ENCODE assay signal across 9 mouse cellular contexts in genomic region chr5:77354361-77354787, GRCm38 (mm10). TPM values are rescaled to one million over a fixed set of nuclear protein-coding genes. Genes with fewer than 3 reads are reported as not detected.
DNase-seq lines count a peak whose midpoint lies in the region; ATAC-seq and TF ChIP-seq lines count a peak whose summit lies in the region.
"Had no signal": no experiment of that assay in that cellular context is flagged by ENCODE, and none has a peak within 500 bp of the region (broad histone marks: within the 10 kb centered on the region; RNA-seq: fewer than 3 reads in every experiment).

No protein-coding gene starts in this region.

- H3K9me3 ChIP-seq in heart, embryonic 13.5 days: no peaks in the 10 kb centered on the region
- H3K9me3 ChIP-seq in kidney, postnatal 0 days (replicated peaks; ENCODE audit: low read length): no peaks in the 10 kb centered on the region

- no peak for TF ChIP-seq POLR2A in brain, embryonic 14.5 days (IDR thresholded peaks at IDR 0.05; ENCODE audit: borderline replicate concordance, extremely low read depth, insufficient read depth, insufficient read length, poor library complexity, severe bottlenecking)
- no peak for TF ChIP-seq POLR2A in liver, adult 2 months (IDR thresholded peaks at IDR 0.05; ENCODE audit: extremely low read depth, insufficient read depth, low read length)
- no peak for TF ChIP-seq POLR2A in myocyte (IDR thresholded peaks at IDR 0.05; ENCODE audit: insufficient read length, low read depth)

- peak; percentile 68 for ATAC-seq in erythroblast, adult 5-6 weeks (replicated peaks; ENCODE audit: low FRiP score, poor library complexity, severe bottlenecking)
- ATAC-seq in heart, embryonic 13.5 days (ENCODE audit: extremely low read depth, insufficient number of reproducible peaks, low FRiP score, low TSS enrichment): no peak
- peak; percentile 18; the same call in 1 of the 2 replicates for ATAC-seq in kidney, postnatal 0 days (replicated peaks; ENCODE audit: low FRiP score, low read depth)

- 10% methylated on average over 16 of the region's 16 CpGs for WGBS in heart, embryonic 13.5 days
- WGBS in kidney, postnatal 0 days: 6% methylated on average over 16 of the region's 16 CpGs
- WGBS in liver, adult 2 months: 8% methylated on average over 16 of the region's 16 CpGs

- H3K9ac ChIP-seq in heart, embryonic 13.5 days: peak overlapping the region; percentile 41; the same call in 1 of the 2 replicates
- H3K9ac ChIP-seq in kidney, postnatal 0 days (ENCODE audit: low read depth, low read length): no peak overlapping the region
- no peak overlapping the region for H3K9ac ChIP-seq in liver, adult 2 months (ENCODE audit: low read depth, low read length)

- no peaks in the 10 kb centered on the region for H3K79me2 ChIP-seq in liver, adult 2 months (ENCODE audit: control insufficient read depth, insufficient read depth, low read length)
- no peaks in the 10 kb centered on the region for H3K79me2 ChIP-seq in myocyte (ENCODE audit: control insufficient read depth, insufficient read depth)

- DNase-seq in CD4-positive helper T cell, adult 2 months (ENCODE audit: low read depth, low spot score): peak; percentile 70
- peak; percentile 91 for DNase-seq in brain, embryonic 14.5 days (ENCODE audit: low read depth)
- DNase-seq in kidney, postnatal 0 days (ENCODE audit: low spot score): peak; percentile 92
- DNase-seq in liver, adult 2 months (ENCODE audit: extremely low read depth, low read depth, low spot score): peak; percentile 41
- peak; percentile 73 to 91 for DNase-seq in spleen, postnatal 4 days (ENCODE audit: low spot score in 2 of 2)

- no peak overlapping the region for H3ac ChIP-seq in myocyte (ENCODE audit: control insufficient read depth, insufficient read length)

- peaks cover 18% of the 10 kb centered on the region for H3K36me3 ChIP-seq in heart, embryonic 13.5 days
- peaks cover 8% of the 10 kb centered on the region; the same call in 1 of the 2 replicates for H3K36me3 ChIP-seq in kidney, postnatal 0 days (ENCODE audit: insufficient read depth, low read length)
- H3K36me3 ChIP-seq in liver, adult 2 months (ENCODE audit: control insufficient read depth, insufficient read depth, low read length): peaks cover 8% of the 10 kb centered on the region; the same call in 1 of the 2 replicates
- no peaks in the 10 kb centered on the region for H3K36me3 ChIP-seq in myocyte (ENCODE audit: control insufficient read depth, insufficient read depth)

- TF ChIP-seq CTCF in brain, embryonic 14.5 days (IDR thresholded peaks at IDR 0.05; ENCODE audit: borderline replicate concordance, extremely low read depth, insufficient read depth, insufficient read length): peak; percentile 99
- TF ChIP-seq CTCF in kidney, postnatal 0 days (IDR thresholded peaks at IDR 0.05; ENCODE audit: low read depth): peak; percentile 97
- TF ChIP-seq CTCF in liver, adult 2 months (IDR thresholded peaks at IDR 0.05; ENCODE audit: low read depth, low read length): peak; percentile 94

- peak overlapping the region; percentile 61 for H3K4me2 ChIP-seq in heart, embryonic 13.5 days
- H3K4me2 ChIP-seq in kidney, postnatal 0 days (ENCODE audit: low read length): peak overlapping the region; percentile 39
- H3K4me2 ChIP-seq in myocyte (ENCODE audit: low read depth): peak overlapping the region; percentile 63

- H3K4me1 ChIP-seq in heart, embryonic 13.5 days: peaks cover 26% of the 10 kb centered on the region
- peaks cover 33% of the 10 kb centered on the region for H3K4me1 ChIP-seq in kidney, postnatal 0 days (replicated peaks; ENCODE audit: insufficient read depth, low read length)
- H3K4me1 ChIP-seq in liver, adult 2 months (ENCODE audit: control insufficient read depth, insufficient read depth, low read length): no peaks in the 10 kb centered on the region

- peak overlapping the region; percentile 27; the same call in 1 of the 2 replicates for H3K4me3 ChIP-seq in heart, embryonic 13.5 days
- no peak overlapping the region for H3K4me3 ChIP-seq in kidney, postnatal 0 days (replicated peaks; ENCODE audit: low read depth, low read length)
- H3K4me3 ChIP-seq in liver, adult 2 months (ENCODE audit: insufficient read depth, low read depth, low read length): no peak overlapping the region
- no peak overlapping the region for H3K4me3 ChIP-seq in myocyte
- H3K4me3 ChIP-seq: erythroblast, embryonic 14.5 days had no signal

- no peak overlapping the region for H3K27ac ChIP-seq in heart, embryonic 13.5 days (replicated peaks)
- peak overlapping the region; percentile 98; the same call in 1 of the 2 replicates for H3K27ac ChIP-seq in kidney, postnatal 0 days
- H3K27ac ChIP-seq in liver, adult 2 months (replicated peaks; ENCODE audit: insufficient read depth, low read depth, low read length): no peak overlapping the region

- H3K27me3 ChIP-seq in heart, embryonic 13.5 days (replicated peaks): peaks cover 8% of the 10 kb centered on the region
- no peaks in the 10 kb centered on the region for H3K27me3 ChIP-seq in kidney, postnatal 0 days (ENCODE audit: insufficient read depth, low read length)
- no peaks in the 10 kb centered on the region for H3K27me3 ChIP-seq in liver, adult 2 months (ENCODE audit: control insufficient read depth, insufficient read depth, low read length)
- H3K27me3 ChIP-seq in myocyte (ENCODE audit: control insufficient read depth, insufficient read depth, insufficient read length): no peaks in the 10 kb centered on the region

TF ChIP-seq in myocyte, 11 proteins besides CTCF, POLR2A, EP300 and RAD21:
- no peak for TF ChIP-seq POLR2AphosphoS2 (IDR thresholded peaks at IDR 0.05; ENCODE audit: insufficient read length, low read depth)
- TF ChIP-seq USF1 (IDR thresholded peaks at IDR 0.05; ENCODE audit: low read depth): no peak
- TF ChIP-seq E2F4 (IDR thresholded peaks at IDR 0.05; ENCODE audit: insufficient read depth): no peak
- TF ChIP-seq TCF12 (IDR thresholded peaks at IDR 0.05; ENCODE audit: insufficient read depth, poor library complexity, severe bottlenecking): no peak
- TF ChIP-seq MAX (IDR thresholded peaks at IDR 0.05; ENCODE audit: low read depth): no peak
- peak in 1 of 3 experiments; percentile 9 for TF ChIP-seq MYOG (IDR thresholded peaks at IDR 0.05; ENCODE audit: control insufficient read depth in 1 of 3, insufficient read depth in 1 of 3, insufficient read length in 2 of 3, low read depth in 2 of 3)
- TF ChIP-seq MYOD1 (IDR thresholded peaks at IDR 0.05; ENCODE audit: control insufficient read depth in 1 of 3, insufficient read length in 2 of 3, low read depth in 2 of 3): peak in 1 of 3 experiments; percentile 12

RNA-seq across cellular contexts. Expression of gene Polr2b, which starts 44.4 kb away (rescaled TPM):
- 59.4 and 60.6 TPM in 2 replicates for polyA plus RNA-seq in brain, embryonic 14.5 days (2012; rRNA removed)
- total RNA-seq in erythroblast, adult 5-6 weeks (2015; ENCODE audit: low replicate concordance): 34.6 and 38.0 TPM in 2 replicates
- 38.7 and 69.1 TPM in 2 replicates for total RNA-seq in erythroblast, adult 5-6 weeks (2017; ENCODE audit: low replicate concordance)
- polyA plus RNA-seq in heart, embryonic 13.5 days (2015; fragmentation: Nextera tagmentation; extraction: Ambion mirVana): 34.6 and 37.6 TPM in 2 replicates
- polyA plus RNA-seq in kidney, postnatal 0 days (2015; fragmentation: Nextera tagmentation; extraction: Ambion mirVana): 46.1 and 49.7 TPM in 2 replicates
- total RNA-seq in liver, adult 2 months (2014; rRNA removed): 31.6 and 43.3 TPM in 2 replicates
- polyA plus RNA-seq in liver, adult 2 months (2012; rRNA removed): 24.3 and 31.0 TPM in 2 replicates
- 19.5 TPM for polyA plus RNA-seq in myocyte (2012; fragmentation: generic; extraction: Trizol)

RNA-seq across cellular contexts. Expression of gene Noa1, which starts 44.5 kb away (rescaled TPM):
- 24.0 and 26.4 TPM in 2 replicates for polyA plus RNA-seq in brain, embryonic 14.5 days (2012; rRNA removed)
- 4.4 and 32.6 TPM in 2 replicates for total RNA-seq in erythroblast, adult 5-6 weeks (2015; ENCODE audit: low replicate concordance)
- 2.4 and 6.6 TPM in 2 replicates for total RNA-seq in erythroblast, adult 5-6 weeks (2017; ENCODE audit: low replicate concordance)
- 18.8 and 19.2 TPM in 2 replicates for polyA plus RNA-seq in heart, embryonic 13.5 days (2015; fragmentation: Nextera tagmentation; extraction: Ambion mirVana)
- polyA plus RNA-seq in kidney, postnatal 0 days (2015; fragmentation: Nextera tagmentation; extraction: Ambion mirVana): 27.0 and 28.4 TPM in 2 replicates
- 4.2 and 6.2 TPM in 2 replicates for total RNA-seq in liver, adult 2 months (2014; rRNA removed)
- 7.5 and 8.6 TPM in 2 replicates for polyA plus RNA-seq in liver, adult 2 months (2012; rRNA removed)
- 20.2 TPM for polyA plus RNA-seq in myocyte (2012; fragmentation: generic; extraction: Trizol)

RNA-seq across cellular contexts. Expression of gene Igfbp7, which starts 53.5 kb away (rescaled TPM):
- 73.2 and 74.8 TPM in 2 replicates for polyA plus RNA-seq in brain, embryonic 14.5 days (2012; rRNA removed)
- 0.84 TPM in 1 of 2 replicates, not detected in the other for total RNA-seq in erythroblast, adult 5-6 weeks (2015; ENCODE audit: low replicate concordance)
- total RNA-seq in erythroblast, adult 5-6 weeks (2017; ENCODE audit: low replicate concordance): 0.70 and 0.77 TPM in 2 replicates
- polyA plus RNA-seq in heart, embryonic 13.5 days (2015; fragmentation: Nextera tagmentation; extraction: Ambion mirVana): 30.2 and 32.4 TPM in 2 replicates
- polyA plus RNA-seq in kidney, postnatal 0 days (2015; fragmentation: Nextera tagmentation; extraction: Ambion mirVana): 1,308 and 1,398 TPM in 2 replicates
- total RNA-seq in liver, adult 2 months (2014; rRNA removed): 69.7 and 96.6 TPM in 2 replicates
- polyA plus RNA-seq in liver, adult 2 months (2012; rRNA removed): 336 and 387 TPM in 2 replicates
- polyA plus RNA-seq in myocyte (2012; fragmentation: generic; extraction: Trizol): 201 TPM

Comparison
In these comparisons a context has a peak if more than half of its experiments do, and no peak if none do; other contexts are left out.
1. DNase-seq: peak in every context shown above with its lines; median percentile 92 in kidney, postnatal 0 days; 91 in brain, embryonic 14.5 days; 82 in spleen, postnatal 4 days; 70 in CD4-positive helper T cell, adult 2 months; 41 in liver, adult 2 months.